Mouse (Mus musculus): ENCODE results near the gene Gtf3c6. TPM values are rescaled to one million over a fixed set of nuclear protein-coding genes. Genes with fewer than 3 reads are reported as not detected.
"Not testable (repeated sequence)": the region's sequence is repeated elsewhere in the genome, so short reads cannot be mapped to it uniquely, and the experiment has no call there.

Gtf3c6 gene
- 84.6 and 93.4 TPM in 2 replicates for polyA plus RNA-seq (2014; fragmentation: Nextera tagmentation; extraction: Ambion mirVana)

DNA sequence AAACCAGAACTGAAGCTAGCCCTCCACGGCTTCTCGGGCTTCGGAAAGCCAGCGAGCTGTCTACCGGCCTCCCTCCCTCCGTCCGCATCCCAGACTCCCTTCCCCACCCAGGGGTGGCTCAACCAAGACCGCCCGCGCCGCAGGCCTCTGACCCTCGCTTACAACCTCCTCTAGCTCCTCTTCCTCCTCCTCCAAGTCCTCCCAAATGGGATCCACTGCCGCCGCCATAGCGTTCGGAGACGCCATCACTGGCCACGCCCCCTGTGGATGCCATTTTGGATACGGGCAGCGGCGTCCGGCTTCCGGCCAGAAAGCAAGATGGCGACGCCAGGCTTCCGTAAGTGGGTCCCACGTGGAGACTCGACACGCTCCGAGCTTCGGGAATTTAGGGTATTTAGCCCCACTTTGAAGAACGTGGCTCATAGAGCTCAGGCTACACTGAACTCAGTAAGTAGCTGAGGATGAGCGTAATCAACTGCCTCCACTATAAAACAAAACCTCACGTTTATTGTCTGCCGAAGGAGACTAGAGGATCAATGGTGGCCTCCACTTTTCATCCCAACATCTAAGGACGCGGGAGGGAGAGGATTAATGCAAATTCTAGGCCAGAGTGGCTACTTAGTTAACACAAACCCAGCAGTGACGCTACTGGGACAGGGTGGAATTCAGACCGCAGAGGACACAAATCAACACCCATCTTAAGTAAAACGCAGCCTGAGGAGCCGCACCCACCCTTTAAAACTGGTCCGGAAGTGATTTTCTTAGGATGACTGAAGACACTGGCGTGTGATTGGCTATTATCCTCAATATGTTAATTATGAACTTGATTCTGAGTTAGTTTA lies at the start of gene Gtf3c6:
Gtf3c6 (minus strand) TSS at position 695 of the 842 bp plus-strand sequence.
- H3K27ac ChIP-seq (ENCODE audit: low read depth, low read length), result peak within 1 kb of the TSS; percentile 94
- H3K9me3 ChIP-seq (ENCODE audit: control insufficient read depth, low read length), result no peaks in the 10 kb centered on the region
- 0 out of 2 replicates have a peak, but pooled peaks cover 4% of the 10 kb centered on the region for H3K4me1 ChIP-seq (ENCODE audit: control insufficient read depth, insufficient read depth, low read length)
- peak; percentile 80 for ATAC-seq (ENCODE audit: low read depth)
- H3K36me3 ChIP-seq (ENCODE audit: control insufficient read depth, insufficient read depth, low read length), result no peaks in the 10 kb centered on the region
- under 1% methylated on average over 43 of the region's 43 CpGs for WGBS
- H3K4me2 ChIP-seq (ENCODE audit: low read depth, low read length), result peak within 1 kb of the TSS; percentile 82
- H3K27me3 ChIP-seq (ENCODE audit: control insufficient read depth, insufficient read depth, low read length), result no peaks in the 10 kb centered on the region
- peak within 1 kb of the TSS; percentile 72 for H3K4me3 ChIP-seq (ENCODE audit: low read depth, low read length)
- peak within 1 kb of the TSS; percentile 86 for H3K9ac ChIP-seq (replicated peaks; ENCODE audit: low read depth, low read length)

DNA sequence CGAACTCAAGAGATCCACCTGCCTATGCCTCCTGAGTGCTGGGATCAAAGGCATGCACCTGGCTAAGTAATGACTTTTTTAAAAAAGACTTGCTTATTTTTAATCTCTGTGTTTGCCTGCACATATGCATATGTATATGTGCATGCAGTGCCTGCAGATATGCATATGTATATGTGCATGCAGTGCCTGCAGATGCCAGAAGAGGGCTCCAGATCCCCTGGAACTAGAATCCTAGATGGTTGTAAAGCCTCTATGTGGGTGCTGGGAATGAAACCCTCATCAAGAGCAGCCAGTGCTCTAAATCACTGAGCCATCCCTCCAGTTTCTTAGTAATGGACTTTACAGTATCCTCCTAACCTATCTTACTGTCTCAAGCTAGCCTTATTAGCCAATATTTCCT lies 48.1 kb upstream of the Gtf3c6 start:
- 86% methylated on average over 1 of the region's 1 CpGs for WGBS
- Histone ChIP-seq H3K9ac (replicated peaks; ENCODE audit: low read depth, low read length) (no peak overlapping the region), H3K36me3 (ENCODE audit: control insufficient read depth, insufficient read depth, low read length) (no peaks in the 10 kb centered on the region), H3K27me3 (ENCODE audit: control insufficient read depth, insufficient read depth, low read length) (no peaks in the 10 kb centered on the region), H3K9me3 (ENCODE audit: control insufficient read depth, low read length) (no peaks in the 10 kb centered on the region), H3K27ac (ENCODE audit: low read depth, low read length) (no peak overlapping the region), H3K4me1 (ENCODE audit: control insufficient read depth, insufficient read depth, low read length) (no peaks in the 10 kb centered on the region), H3K4me2 (ENCODE audit: low read depth, low read length) (no peak overlapping the region), H3K4me3 (ENCODE audit: low read depth, low read length) (no peak overlapping the region)
- ATAC-seq (ENCODE audit: low read depth), result no peak

DNA sequence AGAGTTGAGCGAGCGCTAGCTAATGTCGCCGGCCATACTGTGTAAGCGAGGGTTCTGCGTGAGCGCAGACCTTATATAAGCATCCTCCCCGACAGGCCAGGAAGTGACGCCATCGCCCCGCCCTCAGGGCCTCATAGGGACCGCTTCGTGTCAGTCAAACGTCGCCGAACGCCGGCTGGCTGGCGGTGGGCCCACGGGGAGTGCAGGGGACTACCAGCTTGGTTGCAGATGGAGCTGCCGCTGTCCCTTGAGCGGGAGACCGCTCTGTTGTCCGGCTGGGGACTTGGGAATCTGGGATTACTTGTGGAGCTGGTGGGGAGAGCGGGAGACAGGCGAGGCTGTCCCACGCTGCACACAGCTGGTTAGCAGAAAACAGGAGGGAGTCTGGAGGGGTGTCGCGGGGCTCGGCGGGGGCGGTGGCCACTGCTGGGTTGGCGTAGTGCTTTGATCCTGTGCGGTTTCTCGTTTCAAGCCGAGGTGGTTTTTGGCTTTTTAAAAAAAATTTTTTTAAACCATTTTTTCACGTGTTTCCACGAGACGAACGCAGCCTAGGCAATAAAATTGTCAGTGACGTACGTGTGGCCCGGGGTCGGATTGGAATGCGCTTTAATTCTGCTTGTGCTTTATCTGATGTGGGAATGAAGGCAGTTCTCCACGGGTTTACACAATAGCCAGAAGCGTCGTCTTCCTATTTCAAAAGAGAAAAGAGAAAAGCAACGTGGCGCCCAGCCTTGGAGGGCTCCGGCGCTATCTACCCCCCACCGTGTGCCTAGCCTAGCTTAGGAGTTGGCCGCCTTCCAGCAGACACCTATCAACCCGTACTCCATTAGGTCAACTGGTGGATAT lies 44.5 kb upstream of the Gtf3c6 start, which contains the start of gene Amd1:
Amd1 (minus strand) TSS at position 47 of the 846 bp plus-strand sequence.
- WGBS, result under 1% methylated on average over 55 of the region's 55 CpGs
- H3K4me3 ChIP-seq (ENCODE audit: low read depth, low read length), result peak within 1 kb of the TSS; percentile 93

DNA sequence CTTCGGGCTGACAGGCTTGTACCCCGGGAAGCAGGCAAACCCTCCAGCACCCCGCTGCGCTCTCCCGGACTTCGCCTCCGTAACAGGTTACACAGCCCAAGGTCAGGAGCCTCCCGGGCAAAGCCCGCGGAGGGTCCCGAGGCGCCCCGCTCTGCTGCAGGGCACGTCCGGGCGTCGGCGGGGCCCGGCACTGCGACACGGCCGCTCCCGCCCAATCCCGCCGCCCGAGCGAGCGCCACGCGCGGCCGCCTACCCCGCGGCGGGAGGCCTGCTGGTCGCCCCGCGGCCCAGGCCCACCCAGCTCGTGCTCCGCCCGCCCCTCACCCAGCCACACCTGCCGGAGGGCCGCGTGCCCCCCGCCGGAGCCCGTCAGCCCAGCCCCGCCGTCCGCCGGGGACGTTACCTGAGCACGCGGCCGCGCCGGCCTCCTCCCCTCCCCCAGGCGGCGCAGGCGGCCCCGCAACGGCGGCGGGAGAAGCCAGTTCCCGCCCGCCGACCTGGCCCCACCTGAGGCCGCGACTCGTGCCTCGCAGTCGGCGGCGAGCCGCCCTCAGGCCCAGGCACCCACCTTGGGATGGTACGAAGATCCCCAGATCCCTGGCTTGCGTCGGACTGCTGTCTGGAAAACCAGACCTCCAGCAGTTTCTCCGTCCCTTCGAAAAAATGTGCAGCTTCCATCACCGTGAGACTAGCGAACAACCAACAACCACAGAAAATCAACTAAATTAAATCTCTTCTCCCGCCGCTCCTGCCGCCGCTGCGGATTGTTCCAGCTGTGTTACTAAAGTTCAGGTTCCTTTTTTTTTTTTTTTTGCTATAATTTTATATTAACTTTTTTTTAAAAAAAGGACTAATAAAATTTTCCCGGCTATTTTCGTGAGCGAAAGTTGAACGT lies 43.5 kb upstream of the Gtf3c6 start:
- under 1% methylated on average over 51 of the region's 91 CpGs for WGBS
- H3K27ac ChIP-seq (ENCODE audit: low read depth, low read length), result peak overlapping the region; percentile 80
- H3K27me3 ChIP-seq (ENCODE audit: control insufficient read depth, insufficient read depth, low read length); H3K36me3 ChIP-seq (ENCODE audit: control insufficient read depth, insufficient read depth, low read length); H3K9me3 ChIP-seq (ENCODE audit: control insufficient read depth, low read length): not testable (repeated sequence)
- H3K4me1 ChIP-seq (ENCODE audit: control insufficient read depth, insufficient read depth, low read length), result peaks cover 15% of the 10 kb centered on the region
- peak; percentile 33 for ATAC-seq (ENCODE audit: low read depth)
- H3K4me2 ChIP-seq (ENCODE audit: low read depth, low read length), result peak overlapping the region; percentile 64
- peak overlapping the region; percentile 84 for H3K9ac ChIP-seq (replicated peaks; ENCODE audit: low read depth, low read length)
- H3K4me3 ChIP-seq (ENCODE audit: low read depth, low read length), result peak overlapping the region; percentile 93

More for the DNA sequence above, 44.5 kb upstream of the Gtf3c6 start, which contains the start of gene Amd1:
- no peaks in the 10 kb centered on the region for H3K27me3 ChIP-seq (ENCODE audit: control insufficient read depth, insufficient read depth, low read length)
- peak within 1 kb of the TSS; percentile 75 for H3K4me2 ChIP-seq (ENCODE audit: low read depth, low read length)
- peaks cover 15% of the 10 kb centered on the region for H3K4me1 ChIP-seq (ENCODE audit: control insufficient read depth, insufficient read depth, low read length)
- no peaks in the 10 kb centered on the region for H3K36me3 ChIP-seq (ENCODE audit: control insufficient read depth, insufficient read depth, low read length)
- H3K27ac ChIP-seq (ENCODE audit: low read depth, low read length), result peak within 1 kb of the TSS; percentile 99
- peak; percentile 96 for ATAC-seq (ENCODE audit: low read depth)
- no peaks in the 10 kb centered on the region for H3K9me3 ChIP-seq (ENCODE audit: control insufficient read depth, low read length)
- peak within 1 kb of the TSS; percentile 84 for H3K9ac ChIP-seq (replicated peaks; ENCODE audit: low read depth, low read length)

DNA sequence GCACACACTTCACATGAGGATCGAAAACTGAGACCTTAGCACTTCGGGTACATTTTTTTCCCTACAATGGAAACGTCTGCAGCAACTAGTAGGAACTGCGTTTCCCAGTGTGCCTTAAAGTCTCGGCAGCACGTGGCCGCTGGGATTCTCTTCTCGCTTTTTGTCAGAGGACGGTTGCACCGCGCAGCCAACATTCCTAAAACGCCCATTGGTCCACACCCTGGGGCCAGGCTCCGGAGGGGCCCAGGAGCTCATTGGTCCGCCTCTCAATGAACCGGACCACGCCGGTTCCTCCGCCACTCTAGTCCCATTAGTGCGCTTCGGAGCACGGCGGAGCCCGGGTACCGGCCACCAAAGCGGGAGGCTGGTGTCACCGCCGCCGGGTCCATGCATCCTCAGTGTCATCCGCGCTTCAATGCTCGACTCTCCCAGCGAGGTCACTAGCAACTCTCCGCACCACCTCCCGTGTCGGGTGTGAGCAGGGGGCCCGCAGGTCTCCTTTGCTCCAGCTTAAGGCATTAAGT lies 42.8 kb upstream of the Gtf3c6 start:
- H3K4me3 ChIP-seq (ENCODE audit: low read depth, low read length), result peak overlapping the region; percentile 93
- H3K27me3 ChIP-seq (ENCODE audit: control insufficient read depth, insufficient read depth, low read length), result no peaks in the 10 kb centered on the region
- peak overlapping the region; percentile 84 for H3K9ac ChIP-seq (replicated peaks; ENCODE audit: low read depth, low read length)
- H3K27ac ChIP-seq (ENCODE audit: low read depth, low read length), result peak overlapping the region; percentile 80
- H3K36me3 ChIP-seq (ENCODE audit: control insufficient read depth, insufficient read depth, low read length), result no peaks in the 10 kb centered on the region
- H3K4me1 ChIP-seq (ENCODE audit: control insufficient read depth, insufficient read depth, low read length), result peaks cover 15% of the 10 kb centered on the region
- WGBS, result under 1% methylated on average over 36 of the region's 36 CpGs
- H3K4me2 ChIP-seq (ENCODE audit: low read depth, low read length), result peak overlapping the region; percentile 64
- peak; percentile 76 for ATAC-seq (ENCODE audit: low read depth)
- no peaks in the 10 kb centered on the region for H3K9me3 ChIP-seq (ENCODE audit: control insufficient read depth, low read length)

DNA sequence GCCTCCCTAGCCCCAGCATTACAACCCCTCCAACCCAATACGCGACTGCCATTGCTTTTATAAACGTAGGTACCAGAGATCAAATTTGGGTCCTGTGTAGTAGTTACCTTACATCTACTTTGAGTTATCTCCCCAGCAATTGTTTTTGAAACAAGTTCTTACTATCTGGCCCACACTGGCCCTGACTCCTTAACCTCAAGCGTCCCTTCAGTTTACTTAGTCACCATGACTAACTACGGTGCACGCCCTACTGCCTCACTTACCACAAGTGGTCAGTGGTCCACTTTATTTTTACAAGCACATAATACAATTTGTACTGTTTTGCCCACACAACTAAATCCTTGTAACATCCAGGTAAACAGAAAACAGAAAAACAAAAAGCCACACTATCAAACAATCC lies 34.7 kb upstream of the Gtf3c6 start:
- Histone ChIP-seq H3K9ac (replicated peaks; ENCODE audit: low read depth, low read length) (no peak overlapping the region), H3K4me3 (ENCODE audit: low read depth, low read length) (no peak overlapping the region), H3K36me3 (ENCODE audit: control insufficient read depth, insufficient read depth, low read length) (peaks cover 11% of the 10 kb centered on the region; the same call in 1 of the 2 replicates), H3K27ac (ENCODE audit: low read depth, low read length) (no peak overlapping the region), H3K4me2 (ENCODE audit: low read depth, low read length) (no peak overlapping the region), H3K27me3 (ENCODE audit: control insufficient read depth, insufficient read depth, low read length) (no peaks in the 10 kb centered on the region), H3K4me1 (ENCODE audit: control insufficient read depth, insufficient read depth, low read length) (no peaks in the 10 kb centered on the region; the same call in 1 of the 2 replicates), H3K9me3 (ENCODE audit: control insufficient read depth, low read length) (no peaks in the 10 kb centered on the region)
- no peak for ATAC-seq (ENCODE audit: low read depth)
- 96% methylated on average over 6 of the region's 6 CpGs for WGBS

DNA sequence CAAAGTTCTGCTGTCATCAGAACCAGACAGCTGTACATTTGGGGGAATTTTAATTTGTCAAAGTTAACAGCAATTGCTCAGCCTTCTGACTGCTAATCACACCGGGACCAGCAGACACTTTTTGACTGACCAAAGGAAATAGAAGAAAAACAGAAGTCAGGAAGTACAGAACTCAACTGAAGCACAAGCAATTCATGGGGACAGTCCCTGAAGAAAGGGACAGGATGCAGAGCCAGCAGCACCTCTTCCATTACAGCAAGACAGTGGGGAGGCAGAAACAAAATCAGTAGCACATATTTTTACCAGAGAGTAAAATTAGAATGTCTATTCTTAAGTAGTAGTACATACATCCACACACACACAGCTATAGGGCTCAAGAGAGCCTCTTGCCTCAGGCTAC lies 28.9 kb upstream of the Gtf3c6 start:
- 86% methylated on average over 1 of the region's 1 CpGs for WGBS
- Histone ChIP-seq H3K4me1 (ENCODE audit: control insufficient read depth, insufficient read depth, low read length) (no peaks in the 10 kb centered on the region), H3K36me3 (ENCODE audit: control insufficient read depth, insufficient read depth, low read length) (peaks cover 5% of the 10 kb centered on the region; the same call in 1 of the 2 replicates), H3K4me3 (ENCODE audit: low read depth, low read length) (no peak overlapping the region), H3K4me2 (ENCODE audit: low read depth, low read length) (no peak overlapping the region), H3K9ac (replicated peaks; ENCODE audit: low read depth, low read length) (no peak overlapping the region), H3K27ac (ENCODE audit: low read depth, low read length) (no peak overlapping the region), H3K9me3 (ENCODE audit: control insufficient read depth, low read length) (no peaks in the 10 kb centered on the region), H3K27me3 (ENCODE audit: control insufficient read depth, insufficient read depth, low read length) (no peaks in the 10 kb centered on the region)
- no peak for ATAC-seq (ENCODE audit: low read depth)

DNA sequence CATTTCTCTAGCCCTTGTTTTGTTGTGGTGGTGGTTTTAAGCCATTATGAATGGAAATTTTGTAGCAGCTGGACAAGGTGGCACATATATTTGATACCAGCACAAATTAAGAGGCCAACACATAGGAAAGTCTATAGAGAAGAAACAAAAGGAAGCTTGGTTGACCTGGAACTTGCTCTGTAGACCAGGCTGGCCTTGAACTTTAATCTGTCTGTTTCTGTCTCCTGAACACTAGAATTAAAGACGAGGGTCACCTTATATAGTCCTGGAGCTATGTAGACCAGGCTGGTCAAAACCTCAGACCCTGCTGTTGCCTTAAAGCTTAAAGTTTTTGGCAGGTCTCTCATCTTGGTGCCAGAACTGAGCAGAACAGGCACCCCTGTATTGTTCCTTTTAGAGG lies 27.7 kb upstream of the Gtf3c6 start:
- WGBS, result 92% methylated on average over 1 of the region's 1 CpGs
- Histone ChIP-seq H3K9me3 (ENCODE audit: control insufficient read depth, low read length) (no peaks in the 10 kb centered on the region), H3K4me3 (ENCODE audit: low read depth, low read length) (no peak overlapping the region), H3K27me3 (ENCODE audit: control insufficient read depth, insufficient read depth, low read length) (no peaks in the 10 kb centered on the region), H3K4me1 (ENCODE audit: control insufficient read depth, insufficient read depth, low read length) (no peaks in the 10 kb centered on the region), H3K9ac (replicated peaks; ENCODE audit: low read depth, low read length) (no peak overlapping the region), H3K36me3 (ENCODE audit: control insufficient read depth, insufficient read depth, low read length) (no peaks in the 10 kb centered on the region; the same call in 1 of the 2 replicates), H3K27ac (ENCODE audit: low read depth, low read length) (no peak overlapping the region), H3K4me2 (ENCODE audit: low read depth, low read length) (no peak overlapping the region)
- no peak for ATAC-seq (ENCODE audit: low read depth)
